Mouse (Mus musculus): ENCODE data around the gene N4bp2.
A peak's percentile ranks its signal among the peaks of the same experiment; 100 is the strongest.
"Not testable (repeated sequence)": the region's sequence is repeated elsewhere in the genome, so short reads cannot be mapped to it uniquely, and the experiment has no call there.

Gene N4bp2

GRCm38 (mm10) chr5:65764786-65765634, 1.7 kb downstream of the N4bp2 start:
- DNase-seq (ENCODE audit: low spot score): peak; percentile 69

GRCm38 (mm10) chr5:65765635-65765911, 2.3 kb downstream of the N4bp2 start:
- DNase-seq (ENCODE audit: low spot score): no peak

- DNase-seq (ENCODE audit: low spot score): no peak
Observed at GRCm38 (mm10) chr5:65768007-65768406, 4.7 kb downstream of the N4bp2 start.

- no peak for DNase-seq (ENCODE audit: low spot score)
Observed at GRCm38 (mm10) chr5:65770065-65770464, 6.7 kb downstream of the N4bp2 start.

GRCm38 (mm10) chr5:65770493-65770892, 7.2 kb downstream of the N4bp2 start:
- DNase-seq (ENCODE audit: low spot score): no peak

GRCm38 (mm10) chr5:65773957-65774356, 10.6 kb downstream of the N4bp2 start:
- not testable (repeated sequence) for DNase-seq (ENCODE audit: low spot score)

- DNase-seq (ENCODE audit: low spot score): no peak
Observed at GRCm38 (mm10) chr5:65776166-65776565, 12.8 kb downstream of the N4bp2 start.

GRCm38 (mm10) chr5:65776907-65777306, 13.6 kb downstream of the N4bp2 start:
- no peak for DNase-seq (ENCODE audit: low spot score)

- DNase-seq (ENCODE audit: low spot score): not testable (repeated sequence)
Observed at GRCm38 (mm10) chr5:65778986-65779385, 15.7 kb downstream of the N4bp2 start.

- DNase-seq (ENCODE audit: low spot score): no peak
Observed at GRCm38 (mm10) chr5:65779401-65780063, 16.2 kb downstream of the N4bp2 start.

GRCm38 (mm10) chr5:65781147-65781715, 17.9 kb downstream of the N4bp2 start:
- no peak for DNase-seq (ENCODE audit: low spot score)

GRCm38 (mm10) chr5:65781769-65782715, 18.7 kb downstream of the N4bp2 start:
- DNase-seq (ENCODE audit: low spot score): no peak

GRCm38 (mm10) chr5:65790604-65791225, 27.4 kb downstream of the N4bp2 start:
- DNase-seq (ENCODE audit: low spot score): no peak

- no peak for DNase-seq (ENCODE audit: low spot score)
Observed at GRCm38 (mm10) chr5:65794202-65794601, 30.9 kb downstream of the N4bp2 start.

- no peak for DNase-seq (ENCODE audit: low spot score)
Observed at GRCm38 (mm10) chr5:65794702-65795101, 31.4 kb downstream of the N4bp2 start.

- DNase-seq (ENCODE audit: low spot score): no peak
Observed at GRCm38 (mm10) chr5:65795293-65795993, 32.1 kb downstream of the N4bp2 start.

- no peak for DNase-seq (ENCODE audit: low spot score)
Observed at GRCm38 (mm10) chr5:65795994-65796298, 32.6 kb downstream of the N4bp2 start.

- peak; percentile 7 for DNase-seq (ENCODE audit: low spot score)
Observed at GRCm38 (mm10) chr5:65823601-65824133, 60.3 kb downstream of the N4bp2 start.

- DNase-seq (ENCODE audit: low spot score): no peak
Observed at GRCm38 (mm10) chr5:65826476-65826875, 63.2 kb downstream of the N4bp2 start.

- no peak for DNase-seq (ENCODE audit: low spot score)
Observed at GRCm38 (mm10) chr5:65827102-65827501, 63.8 kb downstream of the N4bp2 start.

- DNase-seq (ENCODE audit: low spot score): no peak
Observed at GRCm38 (mm10) chr5:65828261-65828660, 64.9 kb downstream of the N4bp2 start.
